Mouse (Mus musculus): ENCODE measurements at regions not wholly inside any gene's neighbourhood (a gene's known extent, or its start where the extent isn't known, plus 50 kb on each side); places are given as distances from the start of the nearest gene placed in this dataset.

DNA sequence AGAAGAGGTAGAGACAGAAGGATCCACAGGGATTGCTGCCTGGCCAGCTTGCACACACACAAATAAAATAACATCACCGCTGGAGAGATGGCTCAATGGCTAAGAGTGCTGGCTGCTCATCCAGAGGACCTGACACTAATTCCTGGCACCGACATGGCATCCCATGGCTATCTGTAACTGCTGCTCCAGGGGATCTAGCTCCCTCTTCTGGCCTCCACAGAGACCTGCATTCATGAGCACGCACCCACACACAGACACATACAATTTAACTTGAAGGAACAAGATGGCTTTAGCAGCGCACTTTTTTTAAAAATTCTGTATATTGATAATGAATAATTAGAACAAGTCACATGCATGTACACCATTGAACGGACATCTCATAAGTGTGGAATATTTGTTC lies 110.1 kb upstream of the Tbx3 start:
- no peak for TF ChIP-seq EP300 (IDR thresholded peaks at IDR 0.05; ENCODE audit: insufficient read depth, low read depth, low read length)
- TF ChIP-seq CTCF (IDR thresholded peaks at IDR 0.05; ENCODE audit: low read depth, low read length) = peak; percentile 21
- TF ChIP-seq POLR2A (IDR thresholded peaks at IDR 0.05; ENCODE audit: insufficient read depth, low read length) = no peak

All from ES-Bruce4 (cell line).